Mouse (Mus musculus): ENCODE results near the gene Spef1. TPM values are rescaled to one million over a fixed set of nuclear protein-coding genes. Genes with fewer than 3 reads are reported as not detected.

The Spef1 gene
- polyA plus RNA-seq, 1 experiment from 2014 or later: 9.4 TPM

DNA sequence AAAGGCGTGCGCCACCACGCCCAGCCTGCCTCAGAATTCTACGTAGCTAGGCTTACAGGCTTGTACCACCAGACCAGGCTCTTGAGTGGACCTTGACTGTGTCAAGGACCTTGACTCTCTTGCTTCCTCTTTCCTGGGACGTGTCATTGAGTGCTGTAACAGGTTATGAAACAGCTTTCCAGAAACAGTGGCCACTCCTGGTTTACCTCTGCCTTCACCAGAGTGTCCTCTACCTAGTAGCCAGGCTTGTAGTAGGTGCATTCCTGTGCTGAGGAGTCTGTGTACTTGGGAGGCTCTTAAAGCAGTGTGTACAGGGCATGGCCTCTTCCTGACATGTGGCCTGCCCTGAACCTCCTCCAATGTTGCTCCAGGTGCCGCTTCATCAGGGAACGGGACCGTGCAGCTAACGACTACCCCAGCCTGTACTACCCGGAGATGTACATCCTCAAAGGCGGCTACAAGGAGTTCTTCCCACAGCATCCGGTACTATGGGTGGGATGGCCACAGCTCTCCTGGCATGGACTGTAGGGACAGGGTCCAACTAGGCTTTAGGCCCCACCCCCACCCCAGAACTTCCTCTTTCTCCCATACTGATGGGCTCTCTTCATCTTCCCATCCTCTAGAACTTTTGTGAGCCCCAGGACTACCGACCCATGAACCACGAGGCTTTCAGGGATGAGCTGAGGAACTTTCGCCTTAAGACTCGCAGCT is 9.7 kb upstream of the Spef1 start:
- no peaks in the 10 kb centered on the region for H3K9me3 ChIP-seq (ENCODE audit: control insufficient read depth, low read length)
- H3K27me3 ChIP-seq (ENCODE audit: control insufficient read depth, insufficient read depth, low read length): no peaks in the 10 kb centered on the region
- H3K4me2 ChIP-seq (replicated peaks; ENCODE audit: low read depth, low read length): no peak overlapping the region
- H3K9ac ChIP-seq (ENCODE audit: low read depth, low read length): no peak overlapping the region
- ATAC-seq (ENCODE audit: low FRiP score): no peak
- peaks cover 20% of the 10 kb centered on the region for H3K36me3 ChIP-seq (ENCODE audit: control insufficient read depth, insufficient read depth, low read length)
- 89% methylated on average over 16 of the region's 16 CpGs for WGBS
- H3K27ac ChIP-seq (ENCODE audit: low read depth, low read length): no peak overlapping the region
- no peak for DNase-seq (ENCODE audit: low spot score)
- H3K4me3 ChIP-seq (ENCODE audit: low read depth, low read length): no peak overlapping the region
- no peaks in the 10 kb centered on the region for H3K4me1 ChIP-seq (replicated peaks; ENCODE audit: control insufficient read depth, insufficient read depth, low read length)

DNA sequence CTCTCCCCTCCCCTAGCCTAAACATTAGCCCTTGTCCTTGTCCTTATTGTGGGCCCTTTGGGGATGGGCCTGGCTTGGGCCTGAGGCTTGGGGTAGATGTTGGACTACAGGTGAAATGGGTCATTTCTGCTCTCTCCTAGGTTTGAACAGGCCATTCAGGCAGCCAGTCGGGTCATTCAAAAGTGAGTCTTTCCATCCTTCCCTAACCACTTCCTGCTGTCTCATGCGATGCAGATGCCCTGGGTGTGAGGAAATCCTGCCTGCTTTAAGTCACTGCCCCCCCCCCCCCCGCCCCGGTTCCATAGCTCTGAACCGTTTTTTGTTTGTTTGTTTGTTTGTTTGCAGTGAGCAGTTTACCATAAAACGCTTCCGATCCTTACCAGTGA is 3.9 kb upstream of the Spef1 start:
- Histone ChIP-seq H3K36me3 (ENCODE audit: control insufficient read depth, insufficient read depth, low read length) (peaks cover 17% of the 10 kb centered on the region), H3K9me3 (ENCODE audit: control insufficient read depth, low read length) (no peaks in the 10 kb centered on the region), H3K4me3 (ENCODE audit: low read depth, low read length) (no peak overlapping the region), H3K27me3 (ENCODE audit: control insufficient read depth, insufficient read depth, low read length) (no peaks in the 10 kb centered on the region), H3K27ac (ENCODE audit: low read depth, low read length) (peak overlapping the region; percentile 89), H3K4me1 (replicated peaks; ENCODE audit: control insufficient read depth, insufficient read depth, low read length) (peaks cover 10% of the 10 kb centered on the region), H3K9ac (ENCODE audit: low read depth, low read length) (no peak overlapping the region), H3K4me2 (replicated peaks; ENCODE audit: low read depth, low read length) (peak overlapping the region; percentile 23; the same call in 1 of the 2 replicates)
- ATAC-seq (ENCODE audit: low FRiP score) (no peak), DNase-seq (ENCODE audit: low spot score) (no peak)
- 67% methylated on average over 7 of the region's 7 CpGs for WGBS

DNA sequence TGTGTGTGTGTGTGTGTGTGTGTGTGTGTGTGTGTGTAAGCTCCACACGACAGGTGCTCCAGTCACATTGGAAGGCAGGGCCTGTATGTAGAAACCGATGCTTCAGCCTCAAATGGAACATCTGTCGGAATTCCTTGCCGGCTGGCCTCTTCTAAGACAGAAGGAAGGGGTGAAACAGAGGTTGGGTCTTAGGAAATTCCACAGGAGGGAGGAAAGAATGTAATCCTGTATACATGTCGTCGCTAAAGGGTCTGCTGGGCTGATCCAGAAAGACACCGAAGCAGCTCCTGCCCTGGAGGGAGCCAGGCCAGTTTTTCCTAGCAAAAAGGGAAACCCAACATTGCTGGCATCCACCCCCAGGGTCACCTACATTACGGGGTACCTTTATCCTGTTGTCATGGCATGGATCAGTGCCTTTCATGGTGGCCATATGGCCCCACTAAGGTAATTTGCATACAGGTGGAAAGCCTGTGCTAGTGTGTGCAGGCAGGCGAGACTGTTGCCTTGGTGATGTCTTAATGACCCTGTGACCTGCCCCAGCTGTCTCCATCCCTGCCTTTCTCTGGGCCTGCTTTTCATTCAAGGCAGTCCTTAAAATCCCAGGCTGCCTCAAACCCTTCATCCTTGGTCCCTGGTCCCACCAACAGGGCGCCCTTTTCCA is 3.4 kb upstream of the Spef1 start:
- 14% methylated on average over 10 of the region's 10 CpGs for WGBS
- Histone ChIP-seq H3K4me1 (replicated peaks; ENCODE audit: control insufficient read depth, insufficient read depth, low read length) (peaks cover 13% of the 10 kb centered on the region), H3K4me3 (ENCODE audit: low read depth, low read length) (no peak overlapping the region), H3K9ac (ENCODE audit: low read depth, low read length) (no peak overlapping the region), H3K27me3 (ENCODE audit: control insufficient read depth, insufficient read depth, low read length) (no peaks in the 10 kb centered on the region; the same call in 1 of the 2 replicates), H3K9me3 (ENCODE audit: control insufficient read depth, low read length) (no peaks in the 10 kb centered on the region), H3K4me2 (replicated peaks; ENCODE audit: low read depth, low read length) (peak overlapping the region; percentile 23; the same call in 1 of the 2 replicates), H3K27ac (ENCODE audit: low read depth, low read length) (peak overlapping the region; percentile 89), H3K36me3 (ENCODE audit: control insufficient read depth, insufficient read depth, low read length) (peaks cover 17% of the 10 kb centered on the region)
- ATAC-seq (ENCODE audit: low FRiP score) (peak; percentile 82), DNase-seq (ENCODE audit: low spot score) (peak; percentile 82)

DNA sequence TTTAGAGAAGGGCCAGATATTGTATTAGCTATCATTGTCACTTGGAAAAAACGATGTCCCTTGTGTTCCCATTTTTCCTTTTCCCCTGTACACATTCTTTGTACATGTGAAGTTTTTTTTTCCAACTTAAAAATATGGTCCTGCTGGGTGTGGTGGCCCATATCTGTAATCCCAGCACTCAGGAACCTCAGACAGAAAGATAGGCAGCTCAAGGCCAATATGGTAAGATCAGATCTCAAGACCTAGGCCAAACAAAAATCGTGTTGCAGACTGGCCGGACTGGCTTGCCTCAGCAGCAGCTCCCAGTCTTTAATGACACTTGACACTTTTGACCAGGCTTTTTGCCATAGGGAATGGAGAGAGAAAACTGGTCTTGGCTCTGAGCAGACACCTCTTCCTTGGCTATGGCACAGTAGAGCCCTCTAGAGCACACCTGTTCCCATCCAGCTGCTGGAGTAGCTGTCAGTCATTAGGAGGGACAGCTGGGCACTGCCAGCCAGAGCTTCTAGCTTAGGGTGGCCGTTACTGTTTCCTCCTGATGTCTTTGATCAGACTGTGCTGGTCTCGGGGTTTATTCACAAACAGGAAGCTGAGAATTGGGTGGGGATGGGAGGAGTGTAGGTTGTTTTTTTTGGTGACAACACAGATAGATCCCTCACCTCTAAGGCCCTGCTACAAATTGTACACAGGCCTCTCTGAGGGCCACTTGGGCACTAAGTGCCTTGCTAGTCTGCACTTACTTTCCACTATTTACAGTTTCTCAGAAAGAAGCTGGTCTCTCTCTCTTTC is 2.6 kb upstream of the Spef1 start:
- WGBS: 41% methylated on average over 5 of the region's 5 CpGs
- Histone ChIP-seq H3K4me3 (ENCODE audit: low read depth, low read length) (no peak overlapping the region), H3K27me3 (ENCODE audit: control insufficient read depth, insufficient read depth, low read length) (no peaks in the 10 kb centered on the region; the same call in 1 of the 2 replicates), H3K9me3 (ENCODE audit: control insufficient read depth, low read length) (no peaks in the 10 kb centered on the region), H3K9ac (ENCODE audit: low read depth, low read length) (no peak overlapping the region), H3K4me2 (replicated peaks; ENCODE audit: low read depth, low read length) (peak overlapping the region; percentile 1), H3K27ac (ENCODE audit: low read depth, low read length) (peak overlapping the region; percentile 89), H3K4me1 (replicated peaks; ENCODE audit: control insufficient read depth, insufficient read depth, low read length) (peaks cover 13% of the 10 kb centered on the region), H3K36me3 (ENCODE audit: control insufficient read depth, insufficient read depth, low read length) (peaks cover 16% of the 10 kb centered on the region)
- ATAC-seq (ENCODE audit: low FRiP score) (no peak), DNase-seq (ENCODE audit: low spot score) (no peak)

DNA sequence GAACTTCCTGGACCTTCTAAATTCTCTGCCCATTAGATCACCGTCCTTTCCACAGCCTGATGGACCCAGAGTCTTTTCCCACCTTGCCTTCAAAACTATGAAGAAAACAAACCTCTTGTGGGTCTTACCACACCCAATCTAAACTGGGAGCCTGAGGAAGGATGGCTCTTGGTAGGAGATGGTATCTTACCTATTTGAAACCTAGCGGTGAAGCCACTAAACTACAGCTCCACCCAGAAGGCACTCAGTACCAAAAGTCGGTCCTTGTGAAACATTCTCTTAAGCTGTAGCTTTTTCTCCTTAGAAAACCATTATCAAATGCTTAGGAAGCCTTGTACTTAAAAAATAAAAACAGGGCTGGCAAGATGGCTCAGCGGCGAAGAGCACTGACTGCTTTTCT is 1.2 kb upstream of the Spef1 start:
- peaks cover 13% of the 10 kb centered on the region for H3K4me1 ChIP-seq (replicated peaks; ENCODE audit: control insufficient read depth, insufficient read depth, low read length)
- H3K9ac ChIP-seq (ENCODE audit: low read depth, low read length): no peak overlapping the region
- H3K36me3 ChIP-seq (ENCODE audit: control insufficient read depth, insufficient read depth, low read length): peaks cover 7% of the 10 kb centered on the region
- no peak for DNase-seq (ENCODE audit: low spot score)
- ATAC-seq (ENCODE audit: low FRiP score): no peak
- H3K9me3 ChIP-seq (ENCODE audit: control insufficient read depth, low read length): no peaks in the 10 kb centered on the region
- H3K4me2 ChIP-seq (replicated peaks; ENCODE audit: low read depth, low read length): peak overlapping the region; percentile 80
- H3K27ac ChIP-seq (ENCODE audit: low read depth, low read length): no peak overlapping the region
- 96% methylated on average over 5 of the region's 5 CpGs for WGBS
- H3K27me3 ChIP-seq (ENCODE audit: control insufficient read depth, insufficient read depth, low read length): no peaks in the 10 kb centered on the region; the same call in 1 of the 2 replicates
- H3K4me3 ChIP-seq (ENCODE audit: low read depth, low read length): peak overlapping the region; percentile 72; the same call in 1 of the 2 replicates

DNA sequence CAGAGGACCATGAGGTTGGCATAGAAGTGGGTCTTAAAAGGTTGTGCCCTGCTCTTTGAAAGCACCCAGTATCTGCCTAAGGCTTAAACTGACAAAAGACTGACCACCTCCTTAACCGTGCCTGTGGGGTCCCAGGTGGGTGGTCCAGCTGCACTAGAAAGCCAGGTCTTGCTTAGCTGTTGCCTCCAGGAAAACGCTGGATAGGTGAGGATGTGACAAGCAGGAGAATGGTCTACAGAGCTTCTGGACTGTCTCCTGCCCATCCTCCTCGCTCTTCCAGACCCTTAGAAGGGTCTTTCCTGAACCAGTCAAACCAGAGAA is 480 bp upstream of the Spef1 start:
- peak; percentile 48 for DNase-seq (ENCODE audit: low spot score)
- H3K4me2 ChIP-seq (replicated peaks; ENCODE audit: low read depth, low read length): peak overlapping the region; percentile 80
- 30% methylated on average over 3 of the region's 3 CpGs for WGBS
- no peaks in the 10 kb centered on the region for H3K36me3 ChIP-seq (ENCODE audit: control insufficient read depth, insufficient read depth, low read length)
- H3K27ac ChIP-seq (ENCODE audit: low read depth, low read length): 0 out of 2 replicates have a peak overlapping the region, but pooled peaks have one; percentile 80
- H3K4me1 ChIP-seq (replicated peaks; ENCODE audit: control insufficient read depth, insufficient read depth, low read length): peaks cover 13% of the 10 kb centered on the region
- no peaks in the 10 kb centered on the region; the same call in 1 of the 2 replicates for H3K27me3 ChIP-seq (ENCODE audit: control insufficient read depth, insufficient read depth, low read length)
- peak overlapping the region; percentile 72 for H3K4me3 ChIP-seq (ENCODE audit: low read depth, low read length)
- no peak for ATAC-seq (ENCODE audit: low FRiP score)
- H3K9ac ChIP-seq (ENCODE audit: low read depth, low read length): peak overlapping the region; percentile 89
- no peaks in the 10 kb centered on the region for H3K9me3 ChIP-seq (ENCODE audit: control insufficient read depth, low read length)

DNA sequence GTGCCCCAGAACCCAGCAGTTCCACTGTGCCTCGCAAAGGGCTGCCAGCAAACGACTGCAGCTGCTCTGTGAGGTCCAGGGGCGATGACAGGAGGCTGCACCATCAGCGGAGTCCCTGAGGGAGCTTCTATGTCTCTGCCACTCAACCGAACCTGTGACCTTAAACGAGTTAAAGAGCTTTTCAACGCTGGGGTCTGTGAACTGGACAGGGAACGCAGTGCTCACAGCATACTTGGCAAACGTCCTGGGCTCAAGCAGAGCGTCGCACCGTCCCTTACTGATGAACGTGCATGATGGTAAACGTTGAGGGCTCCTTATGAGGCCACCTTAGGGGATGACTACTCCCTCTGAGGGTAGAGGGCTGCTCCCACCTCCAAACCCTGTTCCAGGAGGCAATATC is 739 bp downstream of the Spef1 start:
- under 1% methylated on average over 14 of the region's 14 CpGs for WGBS
- Histone ChIP-seq H3K9ac (ENCODE audit: low read depth, low read length) (peak overlapping the region; percentile 89; the same call in 1 of the 2 replicates), H3K36me3 (ENCODE audit: control insufficient read depth, insufficient read depth, low read length) (no peaks in the 10 kb centered on the region), H3K4me2 (replicated peaks; ENCODE audit: low read depth, low read length) (peak overlapping the region; percentile 80), H3K27me3 (ENCODE audit: control insufficient read depth, insufficient read depth, low read length) (no peaks in the 10 kb centered on the region; the same call in 1 of the 2 replicates), H3K4me3 (ENCODE audit: low read depth, low read length) (peak overlapping the region; percentile 72), H3K4me1 (replicated peaks; ENCODE audit: control insufficient read depth, insufficient read depth, low read length) (peaks cover 11% of the 10 kb centered on the region), H3K27ac (ENCODE audit: low read depth, low read length) (peak overlapping the region; percentile 80; the same call in 1 of the 2 replicates), H3K9me3 (ENCODE audit: control insufficient read depth, low read length) (no peaks in the 10 kb centered on the region)
- DNase-seq (ENCODE audit: low spot score) (no peak), ATAC-seq (ENCODE audit: low FRiP score) (no peak)

DNA sequence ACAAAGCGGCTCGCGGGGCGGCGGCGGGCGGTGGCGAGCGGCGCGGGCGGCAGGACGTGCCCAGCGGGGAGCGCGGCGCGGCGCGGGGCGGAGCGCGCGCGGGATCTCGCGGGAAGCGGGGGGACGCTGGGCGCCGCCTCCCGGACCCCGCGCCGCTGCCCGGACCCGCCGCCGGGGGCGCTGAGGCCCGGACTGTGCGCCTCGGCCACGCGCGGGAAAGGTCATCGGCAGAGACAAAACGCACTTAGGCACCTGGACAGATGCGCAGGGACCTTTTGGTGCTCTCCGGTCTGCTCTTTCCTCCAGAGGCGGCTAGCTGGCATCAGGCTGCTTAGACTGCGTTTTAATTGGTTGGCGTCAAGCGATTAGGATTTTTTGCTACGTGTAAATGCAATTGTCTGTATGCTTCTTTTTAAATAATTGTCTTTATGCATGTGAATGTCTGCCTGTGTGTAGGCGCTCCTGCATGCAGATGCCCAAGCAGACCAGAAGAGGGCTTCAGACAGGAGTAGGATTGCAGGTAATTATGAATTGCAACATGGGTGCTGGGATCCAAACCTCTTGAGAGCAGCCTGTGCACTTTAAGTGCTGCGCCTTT is 7.0 kb downstream of the Spef1 start, which contains the start of gene Cenpb:
Cenpb (minus strand) TSS at position 78 of the 598 bp plus-strand sequence.
- 2% methylated on average over 44 of the region's 57 CpGs for WGBS
- ATAC-seq (ENCODE audit: low FRiP score) (peak; percentile 81), DNase-seq (ENCODE audit: low spot score) (peak; percentile 93)
- H3K27me3 ChIP-seq (ENCODE audit: control insufficient read depth, insufficient read depth, low read length): no peaks in the 10 kb centered on the region
- H3K9ac ChIP-seq (ENCODE audit: low read depth, low read length): peak within 1 kb of the TSS; percentile 95
- H3K4me2 ChIP-seq (replicated peaks; ENCODE audit: low read depth, low read length): peak within 1 kb of the TSS; percentile 97
- peaks cover 16% of the 10 kb centered on the region for H3K4me1 ChIP-seq (replicated peaks; ENCODE audit: control insufficient read depth, insufficient read depth, low read length)
- H3K4me3 ChIP-seq (ENCODE audit: low read depth, low read length): peak within 1 kb of the TSS; percentile 84
- peak within 1 kb of the TSS; percentile 89 for H3K27ac ChIP-seq (ENCODE audit: low read depth, low read length)
- H3K9me3 ChIP-seq (ENCODE audit: control insufficient read depth, low read length): no peaks in the 10 kb centered on the region
- H3K36me3 ChIP-seq (ENCODE audit: control insufficient read depth, insufficient read depth, low read length): no peaks in the 10 kb centered on the region
